ENCODE assay signal across 8 mouse cellular contexts in genomic region chr19:21713260-21714031, GRCm38 (mm10).
DNase-seq lines count a peak whose midpoint lies in the region; ATAC-seq and TF ChIP-seq lines count a peak whose summit lies in the region.

No protein-coding gene starts in this region.

- no peaks in the 10 kb centered on the region for H3K4me1 ChIP-seq in midbrain, embryonic 14.5 days (ENCODE audit: control insufficient read depth, insufficient read depth, low read length)
- no peaks in the 10 kb centered on the region for H3K4me1 ChIP-seq in midbrain, embryonic 10.5 days
- H3K4me1 ChIP-seq in cortical plate, adult 2 months (ENCODE audit: control insufficient read depth, insufficient read depth, low read length) = no peaks in the 10 kb centered on the region
- no peaks in the 10 kb centered on the region for H3K4me1 ChIP-seq in forebrain, embryonic 12.5 days

- no peak overlapping the region for H3K9ac ChIP-seq in midbrain, embryonic 14.5 days (replicated peaks; ENCODE audit: low read length)
- no peak overlapping the region for H3K9ac ChIP-seq in forebrain, embryonic 12.5 days

- H3K36me3 ChIP-seq in midbrain, embryonic 14.5 days (ENCODE audit: control insufficient read depth, insufficient read depth, low read length) = no peaks in the 10 kb centered on the region
- no peaks in the 10 kb centered on the region for H3K36me3 ChIP-seq in midbrain, embryonic 10.5 days
- H3K36me3 ChIP-seq in forebrain, embryonic 12.5 days (replicated peaks) = no peaks in the 10 kb centered on the region

- TF ChIP-seq POLR2A in cortical plate, adult 2 months (IDR thresholded peaks at IDR 0.05; ENCODE audit: extremely low read depth, insufficient read depth, low read length) = no peak

- 0 out of 2 replicates have a peak overlapping the region, but pooled peaks have one; percentile 5 for H3K4me2 ChIP-seq in midbrain, embryonic 14.5 days (ENCODE audit: low read length)
- no peak overlapping the region for H3K4me2 ChIP-seq in forebrain, embryonic 12.5 days

- WGBS in midbrain, embryonic 14.5 days = 71% methylated on average over 3 of the region's 3 CpGs
- WGBS in midbrain, embryonic 10.5 days = 78% methylated on average over 3 of the region's 3 CpGs
- 75% methylated on average over 3 of the region's 3 CpGs for WGBS in forebrain, embryonic 12.5 days

- peak; percentile 50; the same call in 1 of the 2 replicates for ATAC-seq in midbrain, embryonic 14.5 days (ENCODE audit: low FRiP score, low TSS enrichment)
- ATAC-seq in activated CD4-positive, CD25-positive, alpha-beta regulatory T cell, adult 4 months = peak; percentile 98
- ATAC-seq in neutrophil, adult 5-6 weeks (ENCODE audit: extremely low read depth, insufficient number of reproducible peaks, low FRiP score, poor library complexity, severe bottlenecking) = peak; percentile 92
- ATAC-seq in forebrain, embryonic 12.5 days (ENCODE audit: low FRiP score) = no peak

- H3K27ac ChIP-seq in midbrain, embryonic 14.5 days (replicated peaks; ENCODE audit: low read depth, low read length) = 0 out of 2 replicates have a peak overlapping the region, but pooled peaks have one; percentile 5
- H3K27ac ChIP-seq in midbrain, embryonic 10.5 days (replicated peaks) = no peak overlapping the region
- no peak overlapping the region for H3K27ac ChIP-seq in cortical plate, adult 2 months (ENCODE audit: insufficient read depth, low read length)
- H3K27ac ChIP-seq in forebrain, embryonic 12.5 days = no peak overlapping the region

- no peaks in the 10 kb centered on the region for H3K9me3 ChIP-seq in midbrain, embryonic 14.5 days (ENCODE audit: control insufficient read depth, low read length)
- H3K9me3 ChIP-seq in midbrain, embryonic 10.5 days (replicated peaks) = no peaks in the 10 kb centered on the region
- H3K9me3 ChIP-seq in forebrain, embryonic 12.5 days = no peaks in the 10 kb centered on the region

- TF ChIP-seq CTCF in cortical plate, adult 2 months (IDR thresholded peaks at IDR 0.05; ENCODE audit: extremely low read depth, insufficient read depth, low read length) = no peak

- DNase-seq in midbrain, embryonic 14.5 days = peak; percentile 47
- no peak for DNase-seq in midbrain, embryonic 10.5 days (ENCODE audit: low spot score)
- DNase-seq in kidney, postnatal 25 days = peak; percentile 59 to 62
- no peak for DNase-seq in right cerebral cortex, adult 18-20 months

- H3K27me3 ChIP-seq in midbrain, embryonic 14.5 days (ENCODE audit: control insufficient read depth, insufficient read depth, low read length) = no peaks in the 10 kb centered on the region
- no peaks in the 10 kb centered on the region for H3K27me3 ChIP-seq in midbrain, embryonic 10.5 days (ENCODE audit: low read depth, poor library complexity, severe bottlenecking)
- no peaks in the 10 kb centered on the region for H3K27me3 ChIP-seq in forebrain, embryonic 12.5 days

- H3K4me3 ChIP-seq in midbrain, embryonic 14.5 days (replicated peaks; ENCODE audit: low read depth, low read length) = no peak overlapping the region
- H3K4me3 ChIP-seq in midbrain, embryonic 10.5 days = no peak overlapping the region
- peak overlapping the region; percentile 18; the same call in 1 of the 2 replicates for H3K4me3 ChIP-seq in cortical plate, adult 2 months (ENCODE audit: insufficient read depth, low read length)
- no peak overlapping the region for H3K4me3 ChIP-seq in forebrain, embryonic 12.5 days (replicated peaks)

Comparison
In these comparisons a context has a peak if more than half of its experiments do, and no peak if none do; other contexts are left out.
1. DNase-seq: peak in midbrain, embryonic 14.5 days (single experiment) and kidney, postnatal 25 days (2 of 2); none in midbrain, embryonic 10.5 days (single experiment) and right cerebral cortex, adult 18-20 months (single experiment).